Mouse (Mus musculus) lung, postnatal 0 days (tissue): ENCODE measurements at regions not wholly inside any gene's neighbourhood (a gene's known extent, or its start where the extent isn't known, plus 50 kb on each side); places are given as distances from the start of the nearest gene placed in this dataset.

ENCODE experiments used
- CTCF ChIP-seq: IDR thresholded peaks from 2 replicates; pipeline ENCODE4 v1.5.1; 2016; ENCODE audit warnings: antibody characterized with exemption, mild to moderate bottlenecking
- EP300 ChIP-seq: IDR thresholded peaks from 2 replicates; pipeline ENCODE4 v1.6.1; 2016; ENCODE audit warnings: antibody characterized with exemption, mild to moderate bottlenecking, control low read depth

DNA sequence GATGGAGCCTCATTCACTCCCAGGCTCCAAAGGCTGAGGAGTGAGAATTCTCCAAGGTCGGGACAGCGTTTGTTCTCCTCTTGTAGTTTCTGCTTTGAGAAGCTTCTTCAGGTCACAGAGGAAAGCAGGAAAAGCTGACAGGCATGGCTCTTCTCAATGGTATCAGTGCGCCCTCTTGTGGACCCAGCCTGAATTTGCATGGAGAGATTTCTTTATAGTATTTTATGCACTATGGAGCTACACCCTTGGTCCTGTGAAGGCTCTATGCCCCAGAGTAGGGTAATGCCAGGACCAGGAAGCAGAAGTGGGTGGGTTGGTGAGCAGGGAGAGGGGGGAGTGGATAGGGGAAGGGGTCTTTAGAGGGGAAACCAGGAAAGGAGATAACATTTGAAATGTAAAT lies 51.1 kb upstream of the Ces1h start:
- TF ChIP-seq CTCF (peak; percentile 86), EP300 (no peak)
